Mouse (Mus musculus) E14TG2a.4 (cell line): ENCODE results near the gene Uri1.

Source experiments
- H3K27me3 ChIP-seq: 2 replicates; pipeline ENCODE4 v1.6.1; 2014; ENCODE audit warnings: low read length, control low read depth; ENCODE audit not compliant: insufficient read depth
- H3K36me3 ChIP-seq: 2 replicates; pipeline ENCODE4 v1.6.1; 2014; ENCODE audit warnings: low read length, control low read depth; ENCODE audit not compliant: insufficient read depth
- H3K4me1 ChIP-seq: replicated peaks from 2 replicates; pipeline ENCODE4 v1.6.1; 2014; ENCODE audit warnings: low read depth, low read length, control low read depth
- H3K4me3 ChIP-seq: replicated peaks from 2 replicates; pipeline ENCODE4 v1.5.1; 2014; ENCODE audit warnings: mild to moderate bottlenecking, low read length
- H3K9me3 ChIP-seq: 2 replicates; pipeline ENCODE4 v1.6.1; 2014; ENCODE audit warnings: low read length, control low read depth
- CTCF ChIP-seq: conservative IDR thresholded peaks from 2 replicates; pipeline ENCODE4 v1.5.1; 2014; ENCODE audit warnings: low read length
- NANOG ChIP-seq: IDR thresholded peaks from 2 replicates; pipeline ENCODE4 v1.6.1; 2014; ENCODE audit warnings: borderline replicate concordance, low read length, mixed read lengths
- POU5F1 ChIP-seq: IDR thresholded peaks from 2 replicates; pipeline ENCODE4 v1.6.1; 2014; ENCODE audit warnings: low read length, borderline replicate concordance

Gene Uri1

DNA sequence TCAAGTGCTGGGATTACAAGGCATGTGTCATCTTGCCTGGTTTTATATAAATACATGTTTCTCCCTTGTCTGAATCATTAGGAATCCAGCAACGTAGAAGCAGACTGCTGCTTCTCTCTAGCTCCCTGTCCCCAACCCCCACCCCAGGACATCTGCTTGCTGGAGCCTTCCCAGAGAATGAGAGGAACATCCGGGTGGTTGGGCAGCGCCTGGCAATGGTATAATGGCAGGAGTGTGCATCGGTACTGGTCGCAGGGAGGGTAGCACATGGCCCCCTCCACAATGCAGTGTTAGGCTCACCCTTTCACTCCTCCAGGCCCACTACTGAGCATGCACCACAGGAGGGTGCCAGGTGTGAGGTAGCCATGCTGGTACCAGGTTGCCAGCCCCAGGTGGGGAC, 93.6 kb downstream of the Uri1 start:
- H3K27me3 ChIP-seq: no peaks in the 10 kb centered on the region
- no peaks in the 10 kb centered on the region for H3K36me3 ChIP-seq
- peaks cover 19% of the 10 kb centered on the region for H3K4me1 ChIP-seq
- no peak for TF ChIP-seq POU5F1
- TF ChIP-seq NANOG: no peak
- no peak for TF ChIP-seq CTCF
- H3K4me3 ChIP-seq: no peak overlapping the region
- peaks cover 6% of the 10 kb centered on the region; the same call in 1 of the 2 replicates for H3K9me3 ChIP-seq

DNA sequence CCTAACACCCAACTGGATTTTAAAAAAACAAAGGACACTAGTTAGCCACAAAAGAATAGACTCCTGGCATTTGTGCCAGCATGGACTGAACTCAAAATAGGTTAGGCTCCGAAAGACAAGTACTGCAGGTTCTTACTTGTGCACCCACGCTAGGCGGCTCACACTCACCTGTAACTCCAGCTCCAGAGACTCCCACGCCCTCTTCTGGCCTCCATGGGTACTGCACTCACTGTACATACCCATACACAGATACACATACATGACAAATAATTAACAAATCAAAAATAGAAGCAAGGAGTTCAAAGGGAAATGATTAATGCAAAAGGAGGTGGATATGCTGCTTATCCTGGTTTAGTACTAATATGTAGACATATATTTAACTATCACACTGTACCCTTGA, 100.4 kb downstream of the Uri1 start:
- Histone ChIP-seq H3K36me3 (no peaks in the 10 kb centered on the region), H3K4me3 (no peak overlapping the region), H3K4me1 (peaks cover 14% of the 10 kb centered on the region), H3K9me3 (peaks cover 6% of the 10 kb centered on the region; the same call in 1 of the 2 replicates), H3K27me3 (no peaks in the 10 kb centered on the region; the same call in 1 of the 2 replicates)
- TF ChIP-seq CTCF: peak; percentile 85
- no peak for TF ChIP-seq POU5F1

DNA sequence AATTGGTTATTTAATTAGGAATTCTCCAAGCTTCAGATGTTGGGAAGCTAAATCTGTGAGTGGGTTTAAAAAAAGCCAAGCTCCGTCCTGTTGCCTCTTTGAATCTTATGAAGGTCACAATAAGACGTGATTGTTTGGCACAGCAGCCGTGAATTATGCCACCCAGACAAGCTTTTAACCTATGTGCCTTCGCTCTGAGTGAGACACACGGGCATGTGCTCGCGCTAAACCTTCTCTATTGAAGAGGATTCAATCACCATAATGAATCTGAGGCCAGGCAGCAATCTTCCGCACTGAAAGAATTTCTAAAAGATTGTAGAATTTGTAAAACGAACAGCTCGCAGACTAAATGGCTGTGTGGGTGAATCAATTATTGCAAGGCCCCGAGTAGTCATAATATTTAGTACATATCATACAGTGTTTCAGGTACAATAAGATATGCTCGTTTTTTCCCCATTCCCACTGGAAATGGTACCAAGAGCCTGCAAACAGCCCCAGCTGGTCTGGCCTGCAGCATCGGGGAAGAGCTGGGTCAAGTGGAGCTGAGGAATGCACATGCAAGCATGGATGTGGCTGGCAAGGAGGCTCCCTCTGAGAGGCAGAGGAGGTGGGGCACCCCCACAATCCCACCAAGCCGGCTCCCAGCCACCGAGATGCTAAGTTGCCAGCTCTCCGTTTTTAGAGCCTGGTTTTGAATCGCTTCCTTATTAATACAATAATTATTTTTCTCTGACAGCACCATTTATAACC, 101.5 kb downstream of the Uri1 start:
- TF ChIP-seq CTCF (no peak), POU5F1 (no peak), NANOG (no peak)
- no peaks in the 10 kb centered on the region; the same call in 1 of the 2 replicates for H3K27me3 ChIP-seq
- peaks cover 7% of the 10 kb centered on the region; the same call in 1 of the 2 replicates for H3K9me3 ChIP-seq
- H3K4me3 ChIP-seq: no peak overlapping the region
- H3K36me3 ChIP-seq: no peaks in the 10 kb centered on the region
- peaks cover 21% of the 10 kb centered on the region for H3K4me1 ChIP-seq

DNA sequence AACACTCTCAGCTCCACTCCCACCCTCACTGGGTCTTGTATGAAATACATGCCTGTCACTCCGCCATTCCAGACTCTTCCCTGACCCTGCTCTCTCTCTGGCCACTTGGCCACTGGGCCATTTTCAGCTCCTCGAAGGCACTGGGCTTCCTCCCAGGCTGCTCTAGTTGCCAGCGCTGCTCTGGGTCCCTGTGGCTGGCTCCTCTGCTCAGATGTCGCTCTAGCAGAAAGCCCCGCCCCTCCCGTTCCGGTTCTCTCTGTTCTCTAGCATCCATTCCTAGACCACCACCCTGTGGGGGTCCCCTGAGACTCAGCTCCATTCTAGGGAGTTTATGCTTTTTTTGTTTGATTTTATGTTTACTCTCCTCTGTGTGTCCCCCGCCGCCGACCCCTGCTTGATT, 104.4 kb downstream of the Uri1 start:
- Histone ChIP-seq H3K27me3 (peaks cover 9% of the 10 kb centered on the region; the same call in 1 of the 2 replicates), H3K36me3 (no peaks in the 10 kb centered on the region), H3K4me3 (peak overlapping the region; percentile 57), H3K4me1 (peaks cover 28% of the 10 kb centered on the region), H3K9me3 (peaks cover 7% of the 10 kb centered on the region; the same call in 1 of the 2 replicates)
- TF ChIP-seq CTCF (no peak), NANOG (no peak), POU5F1 (no peak)

DNA sequence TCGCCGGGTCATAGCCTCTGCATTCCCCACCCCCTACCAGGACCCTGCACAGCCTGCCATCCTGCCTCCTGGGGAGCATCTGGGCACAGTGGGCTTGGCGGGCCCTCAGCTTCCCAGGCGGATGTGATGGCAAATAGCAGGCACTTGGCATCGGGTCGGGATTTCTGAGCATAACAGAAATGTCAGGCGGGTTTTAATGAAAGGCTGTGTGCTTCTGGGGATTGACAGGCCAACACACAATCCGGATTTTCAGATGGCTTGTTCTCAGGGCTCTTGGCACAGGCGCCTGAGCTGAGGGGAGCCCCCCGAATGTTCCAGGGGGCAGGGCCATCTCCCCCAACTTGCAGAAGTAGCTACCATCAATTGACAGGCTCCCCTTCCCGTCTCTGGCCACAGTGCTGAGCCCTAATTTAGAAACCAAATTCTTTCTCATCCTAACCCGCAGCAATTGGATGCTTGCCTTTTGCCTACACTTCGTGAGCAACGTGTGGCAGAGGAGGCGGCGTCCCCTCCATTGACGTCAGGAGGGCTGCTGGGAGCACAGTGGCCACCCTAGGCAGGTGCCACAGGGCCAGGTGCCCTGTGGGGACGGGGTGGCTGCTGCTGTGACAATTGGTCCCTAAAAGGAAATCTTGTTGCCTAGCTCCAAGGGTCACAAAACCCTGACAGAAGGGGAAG, 106.5 kb downstream of the Uri1 start:
- TF ChIP-seq POU5F1 (no peak), CTCF (no peak)
- Histone ChIP-seq H3K36me3 (no peaks in the 10 kb centered on the region), H3K4me3 (peak overlapping the region; percentile 29; the same call in 1 of the 2 replicates), H3K27me3 (peaks cover 15% of the 10 kb centered on the region), H3K4me1 (peaks cover 28% of the 10 kb centered on the region), H3K9me3 (peaks cover 7% of the 10 kb centered on the region; the same call in 1 of the 2 replicates)

DNA sequence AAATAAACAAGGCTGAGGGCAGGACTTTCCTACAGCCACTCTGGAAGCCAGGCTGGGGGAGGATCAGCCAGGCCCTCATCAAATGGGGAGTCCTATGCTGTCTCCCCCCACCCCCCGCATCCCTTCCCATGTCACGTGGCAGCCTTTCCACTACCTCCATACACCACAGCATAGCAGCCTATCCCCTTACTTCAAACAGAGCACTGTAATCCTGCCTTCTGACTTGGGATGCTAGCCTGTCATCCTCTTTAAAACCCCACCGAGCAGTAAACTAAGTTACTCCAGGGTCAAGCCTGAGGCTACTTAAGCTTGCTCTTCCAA, 111.6 kb downstream of the Uri1 start:
- no peaks in the 10 kb centered on the region for H3K36me3 ChIP-seq
- H3K9me3 ChIP-seq: no peaks in the 10 kb centered on the region
- peaks cover 24% of the 10 kb centered on the region for H3K27me3 ChIP-seq
- H3K4me3 ChIP-seq: no peak overlapping the region
- TF ChIP-seq NANOG: no peak
- no peak for TF ChIP-seq POU5F1
- TF ChIP-seq CTCF: no peak
- peaks cover 6% of the 10 kb centered on the region for H3K4me1 ChIP-seq

DNA sequence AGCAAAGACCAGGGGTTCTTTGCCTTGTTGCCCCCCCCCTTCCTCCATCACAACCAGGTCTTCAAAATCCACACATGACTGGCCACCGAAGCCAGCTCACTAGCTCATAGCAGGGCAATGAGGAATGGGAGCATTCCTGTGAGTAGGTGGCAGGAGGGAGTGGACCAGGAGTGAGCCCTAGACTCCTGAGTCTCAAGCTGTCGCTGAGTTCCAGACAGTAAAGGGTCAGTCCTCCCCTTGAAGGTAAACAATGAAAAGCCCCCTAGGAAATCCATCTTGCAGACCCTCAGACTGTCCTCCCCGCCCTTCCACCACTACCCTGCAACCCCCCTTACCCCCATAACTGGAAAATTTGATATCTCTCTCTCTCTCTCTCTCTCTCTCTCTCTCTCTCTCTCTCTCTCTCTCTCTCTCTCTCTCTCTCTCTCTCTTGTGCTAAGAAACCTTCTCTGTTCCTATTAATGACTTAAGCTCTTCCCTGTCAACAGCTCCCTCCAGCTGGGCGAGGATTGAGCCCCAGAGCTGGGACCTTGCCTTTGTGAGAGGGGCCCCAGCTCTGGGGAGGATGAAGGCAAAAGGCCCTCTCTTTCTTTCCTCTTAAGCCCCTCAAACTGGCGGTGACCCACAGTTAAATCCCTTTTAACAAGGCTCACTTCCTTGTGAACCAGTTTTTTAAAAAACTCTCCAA, 112.1 kb downstream of the Uri1 start:
- peaks cover 20% of the 10 kb centered on the region for H3K27me3 ChIP-seq
- H3K4me1 ChIP-seq: peaks cover under 1% of the 10 kb centered on the region
- TF ChIP-seq POU5F1: no peak
- H3K36me3 ChIP-seq: no peaks in the 10 kb centered on the region
- H3K9me3 ChIP-seq: no peaks in the 10 kb centered on the region
- no peak overlapping the region for H3K4me3 ChIP-seq

DNA sequence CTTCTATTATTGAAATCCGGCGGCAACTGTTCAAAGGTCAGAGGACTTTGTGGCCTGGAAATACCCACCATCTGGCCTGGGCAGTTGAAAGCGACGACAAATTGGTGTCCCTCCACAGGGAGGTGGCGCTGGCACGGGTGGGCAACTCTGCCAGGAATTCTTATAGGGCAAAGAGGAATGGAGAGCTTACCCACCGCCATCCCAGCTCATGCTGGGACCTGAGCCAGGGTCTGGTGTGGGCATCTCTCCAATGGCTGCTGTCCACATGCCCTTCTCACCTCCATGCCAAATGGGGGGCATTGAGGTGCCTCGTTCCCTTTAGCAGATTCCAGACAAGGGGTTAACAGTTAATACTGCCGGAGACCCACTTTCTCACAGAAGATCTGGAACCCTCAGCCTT, 113.2 kb downstream of the Uri1 start:
- no peaks in the 10 kb centered on the region for H3K4me1 ChIP-seq
- peaks cover 15% of the 10 kb centered on the region for H3K27me3 ChIP-seq
- TF ChIP-seq POU5F1 (no peak), CTCF (no peak), NANOG (no peak)
- H3K9me3 ChIP-seq: no peaks in the 10 kb centered on the region
- no peaks in the 10 kb centered on the region for H3K36me3 ChIP-seq
- H3K4me3 ChIP-seq: no peak overlapping the region
